Mouse (Mus musculus): Measurements from ENCODE around the gene Fat3. TPM values are rescaled to one million over a fixed set of nuclear protein-coding genes. Genes with fewer than 3 reads are reported as not detected.

Fat3 gene
- polyA plus RNA-seq, 1 experiment: not detected

DNA sequence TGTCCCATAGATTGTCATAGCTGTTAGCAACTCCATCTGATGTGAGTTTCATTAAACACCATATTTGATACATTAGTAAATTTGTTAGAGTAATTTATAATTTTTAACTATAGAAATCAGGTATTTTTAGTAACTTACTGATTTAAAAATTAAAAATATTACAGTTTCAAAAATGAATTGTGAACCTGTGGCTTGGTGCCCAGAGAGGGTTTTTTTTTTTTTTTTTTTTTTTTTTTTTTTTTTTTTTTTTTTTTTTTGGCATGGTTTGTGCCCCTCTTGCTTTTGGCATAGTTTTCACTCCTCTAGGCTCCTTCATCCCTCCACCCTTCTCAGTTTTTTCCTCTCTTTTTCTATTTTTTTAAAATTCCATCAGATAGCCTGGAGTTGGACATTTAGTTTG lies 438.6 kb downstream of the Fat3 start:
- Histone ChIP-seq H3K27me3 (ENCODE audit: control insufficient read depth, insufficient read depth, insufficient read length) (no peaks in the 10 kb centered on the region), H3K79me3 (ENCODE audit: low read depth) (no peaks in the 10 kb centered on the region), H3K79me2 (ENCODE audit: control insufficient read depth, insufficient read depth) (no peaks in the 10 kb centered on the region), H3K4me3 (ENCODE audit: insufficient read depth, poor library complexity, severe bottlenecking) (no peak overlapping the region), H3ac (ENCODE audit: control insufficient read depth, insufficient read length, low read depth) (no peak overlapping the region), H3K36me3 (ENCODE audit: control insufficient read depth, insufficient read depth) (no peaks in the 10 kb centered on the region)
- TF ChIP-seq CTCF (IDR thresholded peaks at IDR 0.05; ENCODE audit: control insufficient read depth, insufficient read depth, insufficient read length): no peak
- TF ChIP-seq USF1 (IDR thresholded peaks at IDR 0.05; ENCODE audit: low read depth): no peak
- no peak for TF ChIP-seq MYOG (IDR thresholded peaks at IDR 0.05; ENCODE audit: control insufficient read depth, extremely low read depth, insufficient read length)
- TF ChIP-seq MAX (IDR thresholded peaks at IDR 0.05): no peak
- TF ChIP-seq FOSL1 (IDR thresholded peaks at IDR 0.05; ENCODE audit: insufficient read depth, low read length, poor library complexity, severe bottlenecking): no peak
- TF ChIP-seq CEBPB (IDR thresholded peaks at IDR 0.05; ENCODE audit: low read depth): no peak
- TF ChIP-seq MYOD1 (IDR thresholded peaks at IDR 0.05; ENCODE audit: control insufficient read depth, insufficient read length, low read depth): no peak

DNA sequence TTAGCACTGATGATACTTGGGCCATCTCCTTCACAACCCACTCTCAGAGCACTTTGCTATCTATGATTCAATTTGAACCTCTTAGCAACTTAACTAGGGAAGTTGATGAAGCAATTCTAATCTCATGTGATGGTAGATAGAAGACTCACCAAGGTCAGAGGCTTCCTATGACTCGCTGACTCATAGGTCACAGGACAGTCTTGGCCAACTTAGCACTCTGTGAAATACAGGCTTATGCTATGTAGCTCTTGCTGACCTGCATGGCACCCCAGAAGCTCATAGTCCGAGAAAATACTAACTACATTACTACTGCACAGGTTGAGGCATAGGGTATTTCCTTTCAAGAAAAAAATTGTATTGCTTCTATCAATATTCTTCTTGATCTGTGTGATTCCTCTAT lies 454.4 kb downstream of the Fat3 start:
- H3K36me3 ChIP-seq (ENCODE audit: control insufficient read depth, insufficient read depth): no peaks in the 10 kb centered on the region
- TF ChIP-seq CEBPB (IDR thresholded peaks at IDR 0.05; ENCODE audit: low read depth) (no peak), USF1 (IDR thresholded peaks at IDR 0.05; ENCODE audit: low read depth) (no peak)
- H3ac ChIP-seq (ENCODE audit: control insufficient read depth, insufficient read length, low read depth): no peak overlapping the region
- H3K79me3 ChIP-seq (ENCODE audit: low read depth): no peaks in the 10 kb centered on the region
- no peaks in the 10 kb centered on the region for H3K79me2 ChIP-seq (ENCODE audit: control insufficient read depth, insufficient read depth)
- no peaks in the 10 kb centered on the region for H3K27me3 ChIP-seq (ENCODE audit: control insufficient read depth, insufficient read depth, insufficient read length)
- no peak overlapping the region for H3K4me3 ChIP-seq (ENCODE audit: insufficient read depth, poor library complexity, severe bottlenecking)

DNA sequence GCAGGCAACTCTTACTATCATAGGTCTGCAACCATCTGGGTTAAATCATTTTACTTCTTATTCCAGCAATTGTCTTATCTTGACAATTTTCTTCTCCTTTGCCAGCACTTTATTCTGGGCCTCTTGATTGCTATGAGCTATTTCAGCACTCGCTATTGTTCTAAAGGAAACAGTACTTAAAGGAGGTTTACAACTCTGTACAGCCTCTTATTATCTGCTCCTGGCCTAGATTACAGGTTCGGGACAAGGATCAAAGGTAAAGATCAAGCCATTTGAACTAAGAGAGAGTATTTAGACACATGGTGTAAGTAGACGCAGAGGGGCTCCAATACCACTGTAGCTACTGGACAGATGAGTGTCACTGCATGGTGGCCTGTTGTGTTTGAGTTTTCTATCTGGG lies 463.7 kb downstream of the Fat3 start:
- no peaks in the 10 kb centered on the region for H3K79me2 ChIP-seq (ENCODE audit: control insufficient read depth, insufficient read depth)
- H3K36me3 ChIP-seq (ENCODE audit: control insufficient read depth, insufficient read depth): no peaks in the 10 kb centered on the region
- H3K27me3 ChIP-seq (ENCODE audit: control insufficient read depth, insufficient read depth, insufficient read length): no peaks in the 10 kb centered on the region
- H3ac ChIP-seq (ENCODE audit: control insufficient read depth, insufficient read length, low read depth): no peak overlapping the region
- no peak overlapping the region for H3K4me3 ChIP-seq (ENCODE audit: insufficient read depth, poor library complexity, severe bottlenecking)
- TF ChIP-seq CTCF (IDR thresholded peaks at IDR 0.05; ENCODE audit: control insufficient read depth, insufficient read depth, insufficient read length) (no peak), USF1 (IDR thresholded peaks at IDR 0.05; ENCODE audit: low read depth) (no peak), MYOD1 (IDR thresholded peaks at IDR 0.05; ENCODE audit: control insufficient read depth, insufficient read length, low read depth) (no peak), CEBPB (IDR thresholded peaks at IDR 0.05; ENCODE audit: low read depth) (no peak), MYOG (IDR thresholded peaks at IDR 0.05; ENCODE audit: control insufficient read depth, extremely low read depth, insufficient read length) (no peak), MAX (IDR thresholded peaks at IDR 0.05) (no peak), FOSL1 (IDR thresholded peaks at IDR 0.05; ENCODE audit: insufficient read depth, low read length, poor library complexity, severe bottlenecking) (no peak)
- no peaks in the 10 kb centered on the region for H3K79me3 ChIP-seq (ENCODE audit: low read depth)

- Histone ChIP-seq H3K36me3 (ENCODE audit: control insufficient read depth, insufficient read depth) (no peaks in the 10 kb centered on the region), H3K27me3 (ENCODE audit: control insufficient read depth, insufficient read depth, insufficient read length) (no peaks in the 10 kb centered on the region), H3K4me3 (ENCODE audit: insufficient read depth, poor library complexity, severe bottlenecking) (no peak overlapping the region), H3K79me3 (ENCODE audit: low read depth) (no peaks in the 10 kb centered on the region), H3ac (ENCODE audit: control insufficient read depth, insufficient read length, low read depth) (no peak overlapping the region), H3K79me2 (ENCODE audit: control insufficient read depth, insufficient read depth) (no peaks in the 10 kb centered on the region)
- TF ChIP-seq MYOG (IDR thresholded peaks at IDR 0.05; ENCODE audit: control insufficient read depth, extremely low read depth, insufficient read length) (no peak), CEBPB (IDR thresholded peaks at IDR 0.05; ENCODE audit: low read depth) (no peak), MYOD1 (IDR thresholded peaks at IDR 0.05; ENCODE audit: control insufficient read depth, insufficient read length, low read depth) (no peak), FOSL1 (IDR thresholded peaks at IDR 0.05; ENCODE audit: insufficient read depth, low read length, poor library complexity, severe bottlenecking) (no peak)
Measured at GRCm38 (mm10) chr9:16036346-16036745, 464.7 kb downstream of the Fat3 start.

DNA sequence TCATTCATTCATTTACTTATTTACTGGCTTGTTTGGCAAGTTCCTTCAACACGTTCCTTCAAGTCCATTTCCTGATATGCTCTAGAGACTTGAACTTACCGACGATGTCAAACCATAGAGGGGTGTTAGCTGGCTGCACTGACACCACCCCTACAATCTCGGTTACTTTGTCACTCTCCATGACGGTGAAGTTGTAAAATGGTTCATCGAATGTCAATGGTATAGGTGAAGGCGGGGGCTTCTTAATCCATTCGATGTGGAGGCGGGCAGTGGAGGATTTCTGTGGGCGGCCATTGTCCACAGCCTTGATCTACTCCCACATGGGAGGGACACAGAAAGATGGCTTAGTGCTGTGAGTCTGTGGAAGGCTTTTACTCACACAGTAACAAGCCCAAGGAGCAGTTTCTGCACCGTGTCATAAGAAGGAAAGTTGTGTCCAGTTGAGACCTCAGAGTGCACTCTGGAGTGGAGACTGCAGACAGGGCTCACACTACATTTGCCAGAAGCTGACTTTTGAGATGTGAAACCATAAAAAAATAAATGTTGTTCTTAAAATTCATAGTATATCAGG lies 471.3 kb downstream of the Fat3 start:
- no peaks in the 10 kb centered on the region for H3K27me3 ChIP-seq (ENCODE audit: control insufficient read depth, insufficient read depth, insufficient read length)
- H3K4me3 ChIP-seq (ENCODE audit: insufficient read depth, poor library complexity, severe bottlenecking): no peak overlapping the region
- H3K79me2 ChIP-seq (ENCODE audit: control insufficient read depth, insufficient read depth): no peaks in the 10 kb centered on the region
- no peak overlapping the region for H3ac ChIP-seq (ENCODE audit: control insufficient read depth, insufficient read length, low read depth)
- no peaks in the 10 kb centered on the region for H3K79me3 ChIP-seq (ENCODE audit: low read depth)
- TF ChIP-seq MYOG (IDR thresholded peaks at IDR 0.05; ENCODE audit: control insufficient read depth, extremely low read depth, insufficient read length) (no peak), CTCF (IDR thresholded peaks at IDR 0.05; ENCODE audit: control insufficient read depth, insufficient read depth, insufficient read length) (no peak), USF1 (IDR thresholded peaks at IDR 0.05; ENCODE audit: low read depth) (no peak), CEBPB (IDR thresholded peaks at IDR 0.05; ENCODE audit: low read depth) (no peak), MAX (IDR thresholded peaks at IDR 0.05) (no peak), FOSL1 (IDR thresholded peaks at IDR 0.05; ENCODE audit: insufficient read depth, low read length, poor library complexity, severe bottlenecking) (no peak), MYOD1 (IDR thresholded peaks at IDR 0.05; ENCODE audit: control insufficient read depth, insufficient read length, low read depth) (no peak)
- no peaks in the 10 kb centered on the region for H3K36me3 ChIP-seq (ENCODE audit: control insufficient read depth, insufficient read depth)

- H3ac ChIP-seq (ENCODE audit: control insufficient read depth, insufficient read length, low read depth): no peak overlapping the region
- H3K79me3 ChIP-seq (ENCODE audit: low read depth): no peaks in the 10 kb centered on the region
- no peaks in the 10 kb centered on the region for H3K79me2 ChIP-seq (ENCODE audit: control insufficient read depth, insufficient read depth)
- no peaks in the 10 kb centered on the region for H3K36me3 ChIP-seq (ENCODE audit: control insufficient read depth, insufficient read depth)
- H3K4me3 ChIP-seq (ENCODE audit: insufficient read depth, poor library complexity, severe bottlenecking): no peak overlapping the region
- H3K27me3 ChIP-seq (ENCODE audit: control insufficient read depth, insufficient read depth, insufficient read length): no peaks in the 10 kb centered on the region
- TF ChIP-seq CEBPB (IDR thresholded peaks at IDR 0.05; ENCODE audit: low read depth): no peak
- no peak for TF ChIP-seq USF1 (IDR thresholded peaks at IDR 0.05; ENCODE audit: low read depth)
- TF ChIP-seq MYOG (IDR thresholded peaks at IDR 0.05; ENCODE audit: control insufficient read depth, extremely low read depth, insufficient read length): no peak
- TF ChIP-seq MYOD1 (IDR thresholded peaks at IDR 0.05; ENCODE audit: control insufficient read depth, insufficient read length, low read depth): no peak
- no peak for TF ChIP-seq MAX (IDR thresholded peaks at IDR 0.05)
- no peak for TF ChIP-seq CTCF (IDR thresholded peaks at IDR 0.05; ENCODE audit: control insufficient read depth, insufficient read depth, insufficient read length)
- no peak for TF ChIP-seq FOSL1 (IDR thresholded peaks at IDR 0.05; ENCODE audit: insufficient read depth, low read length, poor library complexity, severe bottlenecking)
Measured at GRCm38 (mm10) chr9:16029066-16029465, 472.0 kb downstream of the Fat3 start.

Data from C2C12 (cell line).